Mouse (Mus musculus): Measurements from ENCODE around the gene Gtdc1.

Gene Gtdc1

DNA sequence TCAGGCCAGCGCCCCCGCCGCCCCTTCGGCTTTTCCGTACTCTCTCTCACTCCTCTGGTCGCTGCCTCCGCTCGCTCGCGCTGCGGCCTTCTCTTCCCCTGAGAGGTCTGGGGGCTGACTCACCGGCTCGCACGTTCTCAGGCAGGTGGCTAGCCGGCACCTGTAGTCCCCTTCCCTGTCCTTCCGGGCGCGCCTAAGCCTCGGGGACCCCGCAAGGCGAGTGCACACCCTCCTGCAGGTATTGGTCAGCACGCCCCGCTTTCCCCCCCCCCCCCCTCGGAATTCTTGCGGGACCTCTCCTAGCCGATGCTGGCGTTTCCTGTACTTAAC is at the start of gene Gtdc1:
Gene Gtdc1, minus strand, starts transcription at position 176 of the 330 bp plus-strand sequence.
- no peak for DNase-seq

DNA sequence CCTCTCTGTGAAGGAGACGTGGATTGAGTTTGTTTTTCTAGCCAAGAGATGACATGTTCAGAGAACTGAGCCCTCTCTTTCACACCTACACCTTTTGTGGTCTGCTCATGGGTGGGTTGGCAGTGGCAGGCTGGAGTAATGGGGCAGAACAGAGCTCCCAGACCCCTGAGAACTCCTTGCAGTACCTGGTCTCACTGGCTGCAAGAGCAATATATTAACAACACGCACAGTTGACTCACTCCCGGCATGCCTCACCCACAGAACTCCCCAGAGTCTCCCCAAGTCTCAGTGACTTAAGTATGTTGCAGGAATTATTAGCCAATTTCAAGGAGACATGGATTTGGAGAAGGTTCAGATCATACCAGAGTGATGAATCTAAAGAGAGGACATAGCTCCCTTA is 49.6 kb upstream of the Gtdc1 start:
- DNase-seq, result no peak

DNA sequence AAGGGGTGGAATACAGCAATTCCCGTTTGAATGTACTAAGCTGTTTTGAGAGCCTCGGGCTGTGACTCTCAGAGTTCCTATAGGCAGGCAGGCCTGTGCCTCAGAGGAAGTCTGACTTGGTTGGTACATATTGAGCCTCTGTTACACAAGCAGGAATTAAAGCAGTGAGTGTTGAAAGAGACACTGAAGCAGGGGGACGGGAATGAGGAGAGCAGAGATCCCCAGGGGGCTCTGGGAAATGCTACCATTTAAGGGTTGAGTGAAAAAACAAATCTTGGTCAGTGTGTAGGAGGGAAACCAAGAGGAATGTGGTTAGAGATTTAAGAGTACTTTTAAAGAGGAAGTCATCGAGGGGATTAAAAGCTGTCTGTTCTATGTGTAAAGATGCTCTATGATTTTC is 49.0 kb upstream of the Gtdc1 start:
- no peak for DNase-seq

DNA sequence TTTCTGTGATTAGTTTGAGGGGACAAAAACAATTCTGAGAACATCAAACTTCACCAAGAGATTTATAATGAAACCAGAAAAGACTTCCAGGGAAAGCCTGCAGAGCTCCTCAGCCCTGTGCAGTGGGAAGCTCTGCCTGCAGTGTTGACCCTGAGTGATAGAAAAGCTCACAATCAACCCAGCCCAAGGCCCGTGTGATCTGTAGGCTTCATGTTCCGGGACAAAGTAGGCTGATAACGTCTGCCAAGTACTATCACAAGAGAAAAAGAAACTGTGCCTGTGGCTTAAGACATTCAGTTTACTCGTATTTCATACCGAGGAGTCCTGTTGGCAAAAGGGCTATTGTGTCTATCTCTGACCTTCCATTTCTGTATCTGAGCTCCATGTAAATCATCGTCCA is 46.4 kb upstream of the Gtdc1 start:
- no peak for DNase-seq

DNA sequence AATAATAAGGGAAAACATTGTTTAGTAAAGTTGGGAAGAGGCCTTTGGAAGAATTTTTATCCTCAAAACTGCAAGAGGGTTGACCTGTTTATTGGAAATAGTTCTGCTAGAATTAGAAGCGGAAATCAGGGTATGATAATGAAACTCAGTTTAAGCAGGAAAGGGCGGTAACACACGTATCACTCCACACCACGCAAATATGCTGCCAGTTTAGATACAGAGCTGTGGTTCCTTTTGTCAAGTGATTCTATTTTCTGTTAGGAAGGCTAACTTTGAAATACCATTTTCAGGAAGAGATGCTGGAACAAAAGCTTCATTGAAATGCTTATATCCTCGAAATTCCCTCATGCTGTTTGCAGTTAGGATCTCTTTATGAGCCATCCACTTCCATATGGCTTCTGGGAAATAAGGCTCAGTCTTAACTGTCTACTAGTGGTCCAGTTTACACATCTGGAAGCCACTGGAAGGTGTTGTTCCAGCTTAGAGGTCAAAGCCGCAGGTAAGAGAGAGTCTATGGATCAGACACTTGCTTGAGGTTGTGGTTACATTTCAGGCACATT is 42.7 kb upstream of the Gtdc1 start:
- DNase-seq, result no peak

DNA sequence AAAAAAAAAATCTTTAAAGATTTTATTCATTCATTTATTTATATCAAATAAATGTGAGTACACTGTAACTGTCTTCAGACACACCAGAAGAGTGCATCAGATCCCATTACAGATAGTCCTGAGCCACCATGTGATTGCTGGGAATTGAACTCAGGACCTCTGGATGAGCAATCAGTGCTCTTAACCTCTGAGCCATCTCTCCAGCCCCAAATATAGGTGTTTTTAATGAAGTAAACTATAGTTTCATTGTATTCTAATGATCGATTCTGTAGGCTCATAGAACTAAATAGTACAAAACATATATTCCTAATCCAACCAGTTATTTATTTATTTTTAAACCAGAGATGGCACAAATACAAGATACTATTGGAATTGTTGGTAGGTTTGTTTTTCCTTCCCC is 42.2 kb upstream of the Gtdc1 start:
- no peak for DNase-seq

DNA sequence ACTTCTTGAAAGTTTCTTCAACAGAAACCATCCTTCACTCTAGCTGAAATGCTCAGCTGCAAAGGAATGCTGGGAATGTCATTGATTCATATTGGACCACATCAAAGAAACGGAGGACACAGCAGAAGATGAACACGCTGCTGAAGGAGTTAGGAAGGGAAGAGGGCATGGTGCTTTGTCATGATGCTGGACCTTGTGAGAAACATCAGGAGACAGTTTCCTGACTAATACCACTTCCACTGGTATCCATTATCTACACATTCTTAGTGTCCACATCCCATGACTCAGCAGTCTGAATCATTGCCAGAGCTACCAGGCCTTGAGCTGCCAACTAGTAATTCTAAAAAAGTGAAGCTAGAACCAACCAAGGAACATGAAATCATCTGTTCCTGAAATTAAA is 41.8 kb upstream of the Gtdc1 start:
- DNase-seq, result no peak

DNA sequence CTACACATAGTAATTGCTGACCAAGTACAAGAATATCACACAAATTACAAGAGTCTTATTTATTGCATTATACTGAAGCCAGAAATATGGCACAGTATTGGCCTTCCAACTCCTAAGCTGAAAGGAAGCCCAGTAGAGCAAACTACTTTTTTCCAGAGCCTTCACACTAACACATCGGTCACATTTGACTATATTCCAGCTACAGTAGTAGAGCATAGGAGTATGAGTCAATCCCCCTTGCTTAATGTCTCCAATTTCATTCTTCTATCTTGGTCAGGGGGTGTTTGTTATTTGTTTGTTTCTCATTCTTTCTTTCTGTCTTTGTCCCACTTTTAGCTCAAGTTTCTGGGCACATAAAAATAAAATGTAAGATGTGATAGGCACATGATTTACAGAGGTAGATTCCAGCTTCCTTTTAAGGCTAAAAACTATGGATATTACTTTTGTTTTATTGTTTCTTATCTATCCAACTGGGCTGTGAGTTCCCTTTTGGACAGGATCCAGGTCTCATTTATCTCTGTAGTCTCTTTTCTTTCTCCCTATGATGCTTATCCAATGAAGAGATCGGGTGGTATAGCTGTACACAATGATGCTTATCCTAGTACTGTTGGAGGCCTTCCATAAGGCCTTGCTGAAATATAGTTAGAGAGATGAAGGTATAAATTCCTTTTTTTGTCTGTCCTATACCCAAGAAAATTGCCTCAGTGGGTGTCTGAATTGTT is 38.5 kb upstream of the Gtdc1 start:
- no peak for DNase-seq

DNA sequence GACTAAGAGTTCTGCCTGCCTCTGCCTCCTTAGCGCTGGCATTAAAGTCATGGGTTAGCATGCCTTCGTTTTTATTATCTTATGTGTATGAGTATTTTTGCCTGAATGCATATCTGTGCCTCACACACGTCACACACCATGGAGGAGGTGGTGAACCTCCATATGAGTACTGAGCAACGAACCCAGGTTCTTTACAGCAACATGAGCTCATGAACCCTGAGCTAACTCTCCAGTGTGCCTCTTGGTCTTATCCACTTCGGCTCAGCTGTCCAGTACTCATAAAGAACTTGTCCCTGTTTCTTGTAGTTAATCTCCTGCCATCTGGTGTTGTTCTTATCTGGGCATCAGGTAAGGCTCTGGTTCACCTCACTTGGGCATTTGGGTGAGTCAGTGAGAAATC is 35.2 kb upstream of the Gtdc1 start:
- DNase-seq, result no peak

DNA sequence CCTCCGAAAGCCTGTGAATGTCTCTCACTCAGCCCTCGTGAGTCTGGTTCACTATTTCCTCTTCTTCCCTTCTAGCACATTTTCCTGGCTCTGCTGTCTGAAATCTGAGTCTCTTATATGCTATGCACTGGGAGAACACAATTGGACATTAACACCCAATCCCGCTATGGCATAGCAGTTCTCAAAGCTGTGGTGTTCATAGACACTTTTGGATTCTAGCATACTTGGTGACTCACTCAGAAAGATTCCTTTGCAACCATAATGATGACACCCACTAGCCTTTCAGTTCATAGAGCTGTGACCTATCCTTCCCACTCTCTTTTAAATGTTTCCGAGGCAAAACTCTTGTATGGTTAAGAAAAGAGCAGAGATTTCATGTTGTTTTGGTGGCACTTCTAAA is 33.7 kb upstream of the Gtdc1 start:
- DNase-seq, result no peak

DNA sequence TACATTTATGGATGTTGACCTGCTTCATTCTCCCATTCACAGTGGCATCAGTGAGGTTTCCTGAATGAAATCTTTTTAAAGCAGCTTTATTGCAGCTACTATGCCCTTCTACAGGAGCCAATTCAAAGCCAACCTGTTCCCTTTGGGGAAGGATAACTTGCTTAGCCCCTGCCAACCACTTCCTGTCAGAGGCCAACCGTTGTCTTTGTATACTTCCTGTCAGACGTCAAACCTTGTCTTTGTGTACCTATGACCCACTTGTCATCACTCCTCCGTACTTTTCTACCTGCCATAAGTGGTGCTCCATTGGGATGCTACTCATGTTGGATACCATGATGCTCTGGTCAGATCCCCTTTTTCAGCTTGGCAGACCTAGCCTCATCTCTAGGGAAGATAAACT is 33.1 kb upstream of the Gtdc1 start:
- DNase-seq, result no peak

DNA sequence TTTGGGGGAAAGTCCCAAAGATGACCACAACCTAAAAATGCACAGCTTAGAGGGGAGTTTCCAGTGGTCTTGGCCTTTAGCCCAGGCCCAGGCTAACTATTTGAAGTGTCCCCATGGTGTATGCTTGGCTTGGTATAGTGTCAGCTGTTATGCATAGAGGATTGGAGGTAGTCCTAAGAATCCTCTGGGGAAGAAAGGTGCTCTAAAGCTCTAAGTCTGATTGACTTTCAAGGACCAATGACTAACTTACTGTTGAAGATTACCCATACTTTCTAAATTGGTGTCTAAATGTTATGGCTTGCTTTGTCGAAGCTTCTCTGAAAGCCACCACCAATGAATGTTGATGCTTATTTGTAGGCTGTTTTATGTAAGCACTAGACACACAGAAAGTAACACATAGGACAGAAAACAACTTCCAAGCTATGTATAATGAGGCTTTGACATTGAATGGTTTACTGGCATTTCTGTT is 29.9 kb upstream of the Gtdc1 start:
- DNase-seq, result no peak

DNA sequence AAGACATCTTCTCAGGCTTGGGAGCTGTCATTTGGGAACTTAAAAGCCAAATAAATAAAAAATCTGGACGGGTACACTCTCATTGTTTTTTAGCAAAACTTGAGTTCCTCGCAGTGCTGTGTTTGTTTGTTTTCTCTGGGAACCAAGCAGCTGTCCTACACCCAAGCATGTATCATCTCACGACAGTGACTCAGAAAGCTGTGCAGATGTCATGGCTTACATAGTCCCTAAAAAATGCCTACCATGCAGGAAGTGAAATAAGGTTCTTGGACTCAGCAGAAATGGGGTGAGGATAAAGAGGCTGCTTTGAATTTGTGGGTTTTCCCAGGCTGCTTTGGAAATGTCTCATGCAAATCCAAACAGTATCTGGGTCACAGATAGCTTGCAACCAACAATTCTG is 28.8 kb upstream of the Gtdc1 start:
- no peak for DNase-seq

DNA sequence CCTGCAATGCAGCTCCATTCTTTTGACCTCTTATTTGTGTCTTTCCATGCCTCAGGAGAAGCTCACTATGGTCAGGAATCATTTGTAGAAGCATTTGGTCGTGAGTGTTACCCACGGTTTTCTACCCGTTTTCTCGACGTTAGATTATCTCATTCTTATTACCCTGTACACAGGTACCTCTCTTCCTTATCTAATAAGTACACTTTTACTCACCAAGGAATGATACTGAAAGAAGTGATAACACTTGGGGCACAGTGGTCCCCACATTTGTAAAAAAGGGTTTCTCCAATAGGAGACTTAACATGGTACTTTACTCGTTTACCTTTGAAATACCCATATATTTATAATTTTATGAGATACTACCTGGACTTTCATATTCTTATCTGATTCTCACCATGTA is 28.0 kb upstream of the Gtdc1 start:
- DNase-seq, result no peak

DNA sequence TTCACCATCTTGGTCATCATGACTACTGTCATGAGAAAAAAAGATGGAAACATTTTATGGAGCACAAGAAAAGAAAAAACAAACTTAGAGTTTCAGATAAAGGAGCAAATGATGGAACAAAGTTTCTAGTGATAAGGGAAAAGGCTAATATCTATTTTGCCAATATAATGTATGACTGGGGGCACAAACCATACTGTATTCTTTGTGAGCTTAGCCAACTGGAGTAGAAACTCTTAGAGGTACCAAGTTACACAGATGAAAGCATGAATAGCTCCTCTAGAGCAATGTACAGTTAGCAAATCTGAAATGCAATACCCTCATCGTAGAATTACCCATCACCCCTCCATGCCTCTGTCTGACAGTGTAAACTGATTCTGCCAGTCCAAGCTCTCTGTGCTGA is 26.7 kb upstream of the Gtdc1 start:
- DNase-seq, result no peak

DNA sequence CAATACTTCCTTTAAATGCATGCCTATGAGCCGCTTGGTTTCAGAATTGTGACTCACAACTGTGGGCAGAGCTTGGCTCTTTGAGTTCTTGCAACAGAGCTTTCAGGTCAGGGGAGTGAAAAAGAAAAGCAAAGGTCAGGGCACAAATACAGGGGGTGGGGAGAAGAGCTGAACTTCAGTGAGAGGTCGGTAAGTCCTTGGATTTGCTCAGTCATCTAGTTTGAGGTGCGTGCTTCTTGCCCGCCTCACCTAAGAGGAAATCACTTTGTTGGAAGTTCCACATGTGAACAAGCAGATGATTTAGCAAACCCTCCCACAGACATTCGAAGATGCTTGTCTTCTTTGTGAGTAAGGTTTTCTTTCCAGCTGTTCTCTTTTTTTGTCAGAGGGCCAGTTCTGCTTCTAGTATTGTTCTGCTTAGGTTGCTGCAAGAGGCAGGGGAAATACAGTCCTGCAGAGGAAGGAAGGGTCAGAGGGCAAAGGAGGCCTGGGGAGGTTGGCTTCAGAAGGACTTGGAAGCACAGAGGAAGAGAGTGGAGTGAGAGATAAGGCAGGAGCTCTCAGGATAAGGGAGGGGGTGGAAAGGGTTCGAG is 25.5 kb upstream of the Gtdc1 start:
- peak; percentile 5 for DNase-seq

DNA sequence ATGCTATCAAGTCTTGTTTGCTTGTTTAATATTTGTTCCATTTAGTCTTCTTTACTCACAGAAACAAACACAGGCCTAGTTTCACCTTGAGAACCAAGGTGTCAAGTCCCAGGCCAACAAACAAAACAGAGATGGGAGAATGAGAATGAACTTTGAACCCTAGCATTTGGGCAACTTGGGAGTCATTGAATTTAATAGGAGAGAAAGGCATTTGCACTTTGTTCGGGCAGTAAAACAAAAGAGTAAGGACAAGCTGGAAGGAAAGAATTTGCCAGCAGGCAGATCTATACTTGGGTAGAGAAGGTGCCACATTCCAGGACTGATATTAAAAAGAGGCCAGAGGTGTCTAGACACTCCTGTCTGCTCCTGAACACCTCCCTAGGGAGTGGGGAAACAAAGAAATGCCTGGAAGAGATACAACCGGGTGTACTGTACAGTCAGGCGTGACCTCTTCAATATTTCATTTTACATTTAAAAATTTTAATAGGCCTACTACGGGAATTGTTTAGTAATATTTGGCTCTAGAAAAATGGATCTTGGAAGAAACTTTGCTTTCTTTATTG is 24.3 kb upstream of the Gtdc1 start:
- no peak for DNase-seq

DNA sequence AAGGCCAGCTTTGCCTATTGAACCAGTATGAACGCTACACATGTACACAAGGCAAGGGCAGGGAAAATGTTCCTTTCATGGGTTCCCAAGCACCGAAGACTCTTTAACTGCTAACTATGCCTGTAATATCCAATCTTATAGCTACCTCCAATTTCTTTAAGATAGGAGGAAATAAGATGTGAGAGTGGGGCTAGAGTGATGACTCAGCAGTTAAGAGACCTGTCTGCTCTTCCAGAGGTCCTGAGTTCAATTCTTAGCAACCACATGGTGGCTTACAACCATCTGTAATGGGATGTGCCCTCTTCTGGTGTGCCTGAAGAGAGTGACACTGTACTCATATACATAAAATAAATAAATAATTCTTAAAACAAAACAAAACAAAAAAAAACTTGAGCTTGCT is 17.2 kb upstream of the Gtdc1 start:
- DNase-seq, result no peak

DNA sequence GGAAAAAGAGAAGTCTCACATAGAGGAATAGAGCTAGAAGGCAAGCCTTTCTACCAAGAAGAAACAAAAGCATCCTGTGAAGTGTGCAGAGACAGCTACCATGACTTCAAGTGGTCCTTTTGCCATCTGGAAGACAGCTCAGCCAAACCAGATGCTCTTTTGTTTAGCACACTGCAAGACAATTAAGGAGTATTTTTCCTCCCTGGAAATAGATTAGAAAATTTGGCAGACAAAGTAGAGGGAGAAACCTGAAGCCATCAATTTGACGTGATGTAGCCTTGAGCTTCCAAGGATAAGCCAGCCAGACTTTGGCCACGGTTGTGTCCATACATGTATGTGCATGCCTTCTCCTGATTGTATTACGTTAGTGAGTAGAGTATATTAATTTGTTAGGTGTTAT is 3.5 kb upstream of the Gtdc1 start:
- DNase-seq, result no peak

DNA sequence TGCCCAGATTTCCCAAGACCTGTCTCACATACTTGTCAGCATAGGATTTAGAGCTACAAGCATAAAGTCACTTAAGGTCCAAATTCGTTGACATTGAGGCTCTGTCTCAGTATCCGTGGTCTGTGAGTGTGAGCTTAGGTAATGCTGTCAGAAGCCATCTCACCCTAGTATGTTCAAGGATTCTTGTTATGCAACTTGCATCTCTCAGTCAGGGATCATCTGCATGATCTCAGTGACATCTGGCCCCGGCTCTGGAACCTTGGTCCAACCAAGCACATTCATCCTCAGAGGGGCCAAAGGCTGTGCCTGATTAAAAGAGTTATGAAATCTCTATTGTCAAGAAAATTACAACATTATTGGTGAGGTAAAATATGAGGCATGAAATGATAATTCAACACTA is 1.2 kb upstream of the Gtdc1 start:
- peak; percentile 33 for DNase-seq

DNA sequence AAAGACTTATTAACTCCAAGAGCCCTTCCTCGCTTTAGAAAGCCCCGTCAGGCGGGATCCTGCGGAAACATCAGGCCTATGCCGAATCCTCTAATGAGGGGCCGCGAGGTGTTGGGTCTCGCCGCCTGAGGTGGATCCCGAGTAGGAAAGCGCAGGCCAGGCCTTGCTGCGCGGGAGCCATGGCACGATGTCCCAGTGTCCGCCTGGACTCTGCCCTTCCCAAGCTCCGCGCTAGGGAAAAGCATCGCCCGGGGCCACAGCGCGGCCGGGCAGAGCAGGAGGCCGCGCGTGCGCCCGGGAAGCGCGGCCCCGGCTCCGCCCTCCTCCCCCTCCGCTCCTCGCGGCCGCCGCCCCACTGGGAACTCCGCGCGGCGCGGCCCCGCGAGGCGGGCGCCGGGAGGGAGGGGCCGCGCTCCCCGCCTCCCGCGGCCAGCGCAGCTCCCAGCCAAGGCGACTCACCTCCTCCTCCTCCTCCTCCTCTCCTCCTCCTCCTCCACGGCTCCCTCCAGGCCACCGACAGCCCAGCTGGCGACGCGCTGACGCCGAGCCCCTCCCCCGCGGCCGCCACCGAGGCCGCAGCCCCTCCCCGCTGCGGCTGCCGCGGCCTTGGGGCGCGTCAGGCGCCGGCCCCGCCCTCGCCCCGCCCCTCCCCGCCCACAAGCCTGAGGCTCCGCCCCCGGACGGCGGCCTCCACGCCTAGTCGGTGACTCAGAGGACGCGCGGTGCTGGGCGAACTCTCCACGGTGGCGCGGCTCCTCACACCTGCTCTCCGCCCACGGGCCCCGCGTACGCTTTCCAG is 575 bp downstream of the Gtdc1 start:
- peak; percentile 88 for DNase-seq

DNA sequence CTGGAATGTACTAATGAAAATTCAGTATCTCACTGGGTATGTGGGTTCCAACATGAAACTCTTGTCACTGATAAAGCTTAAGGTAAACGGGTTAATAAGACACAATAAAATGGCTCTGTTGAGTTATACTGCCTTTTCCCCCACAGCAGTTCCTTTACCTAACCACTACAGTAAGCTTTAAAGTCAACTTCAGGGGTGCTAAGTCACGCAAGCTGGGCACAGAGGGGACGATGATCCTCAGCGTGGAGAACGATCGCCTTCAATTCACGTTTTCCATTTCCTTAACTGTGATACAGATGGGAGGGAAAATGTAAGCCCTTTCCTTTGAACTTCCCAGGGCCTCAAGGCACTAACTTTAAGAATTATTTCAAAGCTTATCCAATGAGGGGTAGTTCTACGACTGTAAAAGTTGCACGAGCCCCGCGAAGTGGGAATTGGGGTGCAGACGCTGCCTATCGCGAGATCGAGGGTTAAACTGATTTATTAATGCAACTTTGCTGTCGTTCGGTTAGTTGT is 1.2 kb downstream of the Gtdc1 start:
- DNase-seq, result no peak

DNA sequence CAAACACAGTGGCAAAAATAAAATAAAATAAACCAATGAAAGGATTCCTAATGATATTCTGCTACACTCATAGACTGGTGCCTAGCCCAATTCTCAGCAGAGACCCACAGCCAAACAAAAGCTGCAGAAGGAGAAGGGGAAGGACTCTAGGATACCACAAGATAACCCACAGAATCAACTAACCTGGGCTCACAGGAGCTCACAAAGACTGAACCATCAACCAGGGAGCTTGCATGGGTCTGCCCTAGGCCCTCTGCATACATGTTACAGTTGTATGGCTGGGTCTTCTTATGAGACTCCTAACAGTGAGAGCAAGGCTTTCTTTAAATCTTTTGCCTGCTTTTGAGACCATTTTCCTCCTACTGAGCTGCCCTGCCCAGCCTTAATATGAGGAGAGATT is 2.8 kb downstream of the Gtdc1 start:
- no peak for DNase-seq

All from lung, postnatal 14 days (tissue).